Mouse (Mus musculus): ENCODE results near the gene Heatr6.

GRCm38 (mm10) chr11:83703705-83704104 is 49.8 kb upstream of the Heatr6 start, which contains the start of gene Wfdc17:
- TF ChIP-seq CTCF (IDR thresholded peaks at IDR 0.05; ENCODE audit: low read depth), result no peak
- TF ChIP-seq EP300 (IDR thresholded peaks at IDR 0.05; ENCODE audit: low read depth), result no peak
